Mouse (Mus musculus): ENCODE results near the gene Gosr1. TPM values are rescaled to one million over a fixed set of nuclear protein-coding genes. Genes with fewer than 3 reads are reported as not detected.

Gosr1 gene
- polyA plus RNA-seq, 1 experiment from 2014 or later: 39.6 TPM

DNA sequence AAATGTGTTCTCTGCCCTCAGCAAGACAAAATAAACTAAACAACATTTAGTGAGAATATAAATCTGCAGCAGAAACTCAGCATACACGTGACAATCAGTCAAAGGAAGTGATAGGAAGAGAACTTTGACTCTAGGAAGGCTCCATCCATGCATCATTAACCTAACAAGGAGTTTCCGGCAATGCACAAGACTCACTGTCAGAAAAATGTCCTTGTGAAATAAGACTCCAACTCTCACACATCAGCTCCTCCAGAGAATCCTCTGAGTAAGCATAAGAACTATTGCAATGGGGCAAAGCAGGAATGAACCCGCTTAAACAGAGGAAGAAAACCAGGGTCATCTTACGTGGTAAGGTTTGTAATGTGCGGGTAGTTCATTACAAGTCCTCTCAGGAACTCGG lies 33.9 kb upstream of the Gosr1 start:
- H3K4me2 ChIP-seq (ENCODE audit: low read depth, low read length): no peak overlapping the region
- H3K36me3 ChIP-seq (ENCODE audit: control insufficient read depth, insufficient read depth, low read length): peaks cover 62% of the 10 kb centered on the region
- H3K27ac ChIP-seq (replicated peaks; ENCODE audit: low read depth, low read length): no peak overlapping the region
- DNase-seq (ENCODE audit: low spot score) (no peak), ATAC-seq (ENCODE audit: low read depth) (no peak)
- H3K9me3 ChIP-seq (ENCODE audit: control insufficient read depth, low read length): no peaks in the 10 kb centered on the region
- no peak overlapping the region for H3K9ac ChIP-seq (ENCODE audit: low read depth, low read length)
- no peak overlapping the region for H3K4me3 ChIP-seq (ENCODE audit: low read depth, low read length)
- H3K27me3 ChIP-seq (replicated peaks; ENCODE audit: control insufficient read depth, insufficient read depth, low read length): no peaks in the 10 kb centered on the region
- 86% methylated on average over 6 of the region's 6 CpGs for WGBS
- no peaks in the 10 kb centered on the region for H3K4me1 ChIP-seq (ENCODE audit: control insufficient read depth, insufficient read depth, low read length)

DNA sequence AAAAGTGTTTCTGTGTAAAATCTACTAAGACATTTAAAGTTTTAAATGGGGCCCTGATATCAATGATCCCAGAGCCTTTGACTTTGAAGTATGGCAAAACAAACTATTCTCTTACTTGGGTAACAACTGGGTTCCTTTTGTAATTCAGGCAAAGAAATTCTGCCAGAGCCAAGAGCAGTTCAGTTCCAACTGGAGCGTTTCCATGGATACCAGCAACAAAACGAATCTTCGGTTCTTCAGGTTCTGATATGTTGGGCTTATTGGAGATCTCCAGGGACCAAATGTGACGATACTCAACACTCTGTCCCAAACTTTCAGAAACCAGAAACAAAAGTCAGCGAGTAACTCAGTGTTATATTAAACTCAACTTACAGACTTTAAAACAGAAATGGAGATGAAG lies 31.9 kb upstream of the Gosr1 start:
- H3K36me3 ChIP-seq (ENCODE audit: control insufficient read depth, insufficient read depth, low read length): peaks cover 68% of the 10 kb centered on the region
- no peaks in the 10 kb centered on the region for H3K27me3 ChIP-seq (replicated peaks; ENCODE audit: control insufficient read depth, insufficient read depth, low read length)
- H3K4me2 ChIP-seq (ENCODE audit: low read depth, low read length): no peak overlapping the region
- DNase-seq (ENCODE audit: low spot score): no peak
- 91% methylated on average over 5 of the region's 5 CpGs for WGBS
- H3K27ac ChIP-seq (replicated peaks; ENCODE audit: low read depth, low read length): no peak overlapping the region
- ATAC-seq (ENCODE audit: low read depth): no peak
- no peak overlapping the region for H3K4me3 ChIP-seq (ENCODE audit: low read depth, low read length)
- no peaks in the 10 kb centered on the region for H3K4me1 ChIP-seq (ENCODE audit: control insufficient read depth, insufficient read depth, low read length)
- H3K9me3 ChIP-seq (ENCODE audit: control insufficient read depth, low read length): no peaks in the 10 kb centered on the region
- no peak overlapping the region for H3K9ac ChIP-seq (ENCODE audit: low read depth, low read length)

DNA sequence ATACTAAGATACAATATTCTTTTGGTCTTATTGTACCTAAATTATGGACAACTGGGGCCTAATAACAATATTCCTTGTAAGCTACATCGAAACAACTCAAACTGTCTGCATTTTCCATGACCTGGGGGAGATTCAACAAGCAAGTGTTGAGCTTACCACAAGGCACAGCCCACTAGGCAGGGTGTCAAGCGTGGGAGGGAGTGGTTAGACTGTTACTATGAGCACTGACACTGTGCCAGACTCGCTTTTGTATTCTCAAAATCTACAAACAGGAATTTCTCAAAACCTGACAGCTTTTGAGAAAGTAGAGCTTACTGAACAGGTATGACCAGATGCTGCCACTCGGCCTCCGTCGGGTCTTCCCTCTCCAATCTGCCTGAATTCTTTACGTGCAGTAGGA lies 28.0 kb upstream of the Gosr1 start:
- Histone ChIP-seq H3K27me3 (replicated peaks; ENCODE audit: control insufficient read depth, insufficient read depth, low read length) (no peaks in the 10 kb centered on the region), H3K4me1 (ENCODE audit: control insufficient read depth, insufficient read depth, low read length) (no peaks in the 10 kb centered on the region), H3K4me3 (ENCODE audit: low read depth, low read length) (no peak overlapping the region), H3K9ac (ENCODE audit: low read depth, low read length) (no peak overlapping the region), H3K27ac (replicated peaks; ENCODE audit: low read depth, low read length) (no peak overlapping the region), H3K4me2 (ENCODE audit: low read depth, low read length) (no peak overlapping the region), H3K9me3 (ENCODE audit: control insufficient read depth, low read length) (no peaks in the 10 kb centered on the region), H3K36me3 (ENCODE audit: control insufficient read depth, insufficient read depth, low read length) (peaks cover 52% of the 10 kb centered on the region)
- ATAC-seq (ENCODE audit: low read depth) (peak; percentile 70; the same call in 1 of the 2 replicates), DNase-seq (ENCODE audit: low spot score) (peak; percentile 82)
- 87% methylated on average over 7 of the region's 7 CpGs for WGBS

DNA sequence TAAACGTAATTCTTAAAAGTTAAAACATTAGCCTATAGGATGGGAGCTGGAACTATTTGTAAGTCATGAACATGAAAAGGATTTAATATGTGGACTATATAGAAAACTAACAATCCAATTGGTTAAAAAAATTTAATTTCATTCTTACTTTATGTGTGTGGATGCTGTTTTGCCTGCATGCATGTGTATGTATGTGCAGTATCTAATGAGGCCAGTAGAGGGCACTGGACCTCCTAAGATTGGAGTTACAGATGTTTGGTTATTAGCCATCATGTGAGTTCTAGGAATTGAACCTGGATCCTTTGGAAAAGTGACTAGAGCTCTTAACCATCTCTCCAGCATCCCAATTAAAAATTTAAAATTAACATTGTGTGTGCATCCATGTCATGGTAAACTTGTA lies 25.9 kb upstream of the Gosr1 start:
- ATAC-seq (ENCODE audit: low read depth) (no peak), DNase-seq (ENCODE audit: low spot score) (peak; percentile 74)
- Histone ChIP-seq H3K27ac (replicated peaks; ENCODE audit: low read depth, low read length) (no peak overlapping the region), H3K4me3 (ENCODE audit: low read depth, low read length) (no peak overlapping the region), H3K4me1 (ENCODE audit: control insufficient read depth, insufficient read depth, low read length) (no peaks in the 10 kb centered on the region), H3K9ac (ENCODE audit: low read depth, low read length) (no peak overlapping the region), H3K9me3 (ENCODE audit: control insufficient read depth, low read length) (no peaks in the 10 kb centered on the region), H3K4me2 (ENCODE audit: low read depth, low read length) (no peak overlapping the region), H3K27me3 (replicated peaks; ENCODE audit: control insufficient read depth, insufficient read depth, low read length) (no peaks in the 10 kb centered on the region), H3K36me3 (ENCODE audit: control insufficient read depth, insufficient read depth, low read length) (peaks cover 62% of the 10 kb centered on the region)
- 88% methylated on average over 1 of the region's 1 CpGs for WGBS

DNA sequence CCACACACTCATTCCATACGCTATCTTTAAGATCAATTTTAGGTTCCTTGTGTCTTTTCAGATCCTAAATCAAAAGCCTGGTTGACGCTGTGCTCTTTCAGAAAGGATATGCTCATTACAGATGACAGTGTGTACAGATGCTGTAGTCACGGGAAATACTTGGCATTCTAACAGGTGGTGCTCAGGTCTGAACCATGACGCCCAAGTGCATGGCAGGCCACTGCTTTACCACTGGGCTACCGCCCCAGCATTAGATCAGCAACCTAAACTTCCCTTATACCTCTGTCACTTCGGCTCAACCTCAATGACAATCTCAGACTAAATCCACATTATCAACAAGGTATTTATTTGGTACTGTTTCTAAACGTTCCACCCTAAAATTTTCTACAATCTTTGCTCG lies 12.2 kb upstream of the Gosr1 start:
- DNase-seq (ENCODE audit: low spot score) (no peak), ATAC-seq (ENCODE audit: low read depth) (no peak)
- no peak overlapping the region for H3K9ac ChIP-seq (ENCODE audit: low read depth, low read length)

DNA sequence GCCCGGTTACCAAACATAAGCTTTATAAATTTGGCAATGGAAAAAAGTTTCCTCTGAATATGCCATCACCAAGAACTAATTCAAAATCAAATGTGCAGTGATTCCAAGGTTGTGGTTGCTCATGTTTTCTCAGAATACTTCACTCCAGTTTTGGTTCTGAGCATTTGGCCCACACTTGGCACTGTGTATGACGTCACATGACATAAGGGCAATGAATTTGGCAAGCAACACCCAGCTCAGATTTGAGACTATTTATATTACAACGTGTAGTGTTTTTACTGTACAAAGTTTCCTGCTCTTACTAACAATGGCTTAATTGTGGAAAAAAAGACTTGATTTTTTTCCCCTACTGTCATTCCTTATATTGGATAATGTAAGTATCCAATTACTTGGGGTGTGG lies 10.4 kb upstream of the Gosr1 start:
- no peaks in the 10 kb centered on the region for H3K27me3 ChIP-seq (replicated peaks; ENCODE audit: control insufficient read depth, insufficient read depth, low read length)
- H3K27ac ChIP-seq (replicated peaks; ENCODE audit: low read depth, low read length): no peak overlapping the region; the same call in 1 of the 2 replicates
- no peaks in the 10 kb centered on the region for H3K4me1 ChIP-seq (ENCODE audit: control insufficient read depth, insufficient read depth, low read length)
- no peak for ATAC-seq (ENCODE audit: low read depth)
- no peak overlapping the region for H3K4me2 ChIP-seq (ENCODE audit: low read depth, low read length)
- H3K4me3 ChIP-seq (ENCODE audit: low read depth, low read length): no peak overlapping the region
- H3K36me3 ChIP-seq (ENCODE audit: control insufficient read depth, insufficient read depth, low read length): no peaks in the 10 kb centered on the region
- no peaks in the 10 kb centered on the region for H3K9me3 ChIP-seq (ENCODE audit: control insufficient read depth, low read length)
- H3K9ac ChIP-seq (ENCODE audit: low read depth, low read length): no peak overlapping the region
- peak; percentile 39 for DNase-seq (ENCODE audit: low spot score)
- WGBS: 54% methylated on average over 3 of the region's 3 CpGs

More for the DNA sequence above, 12.2 kb upstream of the Gosr1 start:
- H3K9me3 ChIP-seq (ENCODE audit: control insufficient read depth, low read length): no peaks in the 10 kb centered on the region
- no peak overlapping the region for H3K4me3 ChIP-seq (ENCODE audit: low read depth, low read length)
- no peaks in the 10 kb centered on the region for H3K4me1 ChIP-seq (ENCODE audit: control insufficient read depth, insufficient read depth, low read length)
- WGBS: 81% methylated on average over 8 of the region's 8 CpGs
- peaks cover 10% of the 10 kb centered on the region; the same call in 1 of the 2 replicates for H3K36me3 ChIP-seq (ENCODE audit: control insufficient read depth, insufficient read depth, low read length)
- no peaks in the 10 kb centered on the region for H3K27me3 ChIP-seq (replicated peaks; ENCODE audit: control insufficient read depth, insufficient read depth, low read length)
- no peak overlapping the region for H3K27ac ChIP-seq (replicated peaks; ENCODE audit: low read depth, low read length)
- H3K4me2 ChIP-seq (ENCODE audit: low read depth, low read length): no peak overlapping the region

DNA sequence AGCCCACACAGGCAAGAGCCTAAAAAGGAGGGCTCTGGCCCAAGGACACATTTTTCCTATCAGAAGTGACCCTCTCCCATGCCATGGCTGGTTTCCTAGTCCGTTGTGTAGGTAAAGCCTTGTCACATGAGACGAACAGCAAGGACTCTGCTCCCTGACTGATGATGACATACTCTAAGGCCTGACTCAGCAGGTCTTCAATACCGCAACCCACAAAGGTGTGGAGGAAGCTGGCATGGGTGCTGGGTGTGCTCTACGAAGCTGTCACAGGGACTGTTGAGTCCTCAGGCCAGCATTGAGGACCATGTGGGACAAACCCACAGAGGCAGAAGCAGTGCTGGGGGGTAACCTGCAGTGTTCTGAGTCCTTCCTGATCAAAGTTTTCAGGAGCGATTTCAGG lies 7.2 kb upstream of the Gosr1 start:
- H3K27ac ChIP-seq (replicated peaks; ENCODE audit: low read depth, low read length): no peak overlapping the region
- no peak for DNase-seq (ENCODE audit: low spot score)
- WGBS: 90% methylated on average over 5 of the region's 5 CpGs
- no peak overlapping the region for H3K4me2 ChIP-seq (ENCODE audit: low read depth, low read length)
- H3K4me1 ChIP-seq (ENCODE audit: control insufficient read depth, insufficient read depth, low read length): no peaks in the 10 kb centered on the region
- no peaks in the 10 kb centered on the region for H3K36me3 ChIP-seq (ENCODE audit: control insufficient read depth, insufficient read depth, low read length)
- no peaks in the 10 kb centered on the region for H3K9me3 ChIP-seq (ENCODE audit: control insufficient read depth, low read length)
- no peaks in the 10 kb centered on the region for H3K27me3 ChIP-seq (replicated peaks; ENCODE audit: control insufficient read depth, insufficient read depth, low read length)
- no peak for ATAC-seq (ENCODE audit: low read depth)
- H3K9ac ChIP-seq (ENCODE audit: low read depth, low read length): no peak overlapping the region
- no peak overlapping the region for H3K4me3 ChIP-seq (ENCODE audit: low read depth, low read length)

DNA sequence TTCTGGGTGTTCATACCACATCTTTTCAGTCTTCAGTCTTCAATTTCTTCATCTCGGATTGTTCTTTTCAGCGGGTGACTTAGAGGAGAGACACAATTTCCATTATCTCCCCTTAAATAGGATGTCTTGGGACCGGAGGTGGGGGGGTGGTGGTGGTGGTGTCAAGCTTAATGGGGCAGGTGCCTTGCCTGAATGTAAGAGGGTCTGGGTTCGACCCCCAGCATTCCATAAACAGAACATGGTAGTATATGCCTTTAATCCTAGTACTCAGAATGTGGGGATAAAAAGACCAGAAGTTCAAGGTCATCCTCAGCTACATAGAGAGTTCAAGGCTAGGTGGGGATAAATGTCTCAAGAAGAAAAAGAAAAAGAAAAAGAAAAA lies 353 bp upstream of the Gosr1 start:
- Histone ChIP-seq H3K27me3 (replicated peaks; ENCODE audit: control insufficient read depth, insufficient read depth, low read length) (no peaks in the 10 kb centered on the region), H3K27ac (replicated peaks; ENCODE audit: low read depth, low read length) (no peak overlapping the region), H3K9me3 (ENCODE audit: control insufficient read depth, low read length) (no peaks in the 10 kb centered on the region), H3K9ac (ENCODE audit: low read depth, low read length) (peak overlapping the region; percentile 86; the same call in 1 of the 2 replicates), H3K4me1 (ENCODE audit: control insufficient read depth, insufficient read depth, low read length) (peaks cover 4% of the 10 kb centered on the region; the same call in 1 of the 2 replicates), H3K4me2 (ENCODE audit: low read depth, low read length) (peak overlapping the region; percentile 36), H3K36me3 (ENCODE audit: control insufficient read depth, insufficient read depth, low read length) (peaks cover 20% of the 10 kb centered on the region), H3K4me3 (ENCODE audit: low read depth, low read length) (peak overlapping the region; percentile 62; the same call in 1 of the 2 replicates)
- 18% methylated on average over 4 of the region's 4 CpGs for WGBS
- no peak for DNase-seq (ENCODE audit: low spot score)
- ATAC-seq (ENCODE audit: low read depth): no peak

DNA sequence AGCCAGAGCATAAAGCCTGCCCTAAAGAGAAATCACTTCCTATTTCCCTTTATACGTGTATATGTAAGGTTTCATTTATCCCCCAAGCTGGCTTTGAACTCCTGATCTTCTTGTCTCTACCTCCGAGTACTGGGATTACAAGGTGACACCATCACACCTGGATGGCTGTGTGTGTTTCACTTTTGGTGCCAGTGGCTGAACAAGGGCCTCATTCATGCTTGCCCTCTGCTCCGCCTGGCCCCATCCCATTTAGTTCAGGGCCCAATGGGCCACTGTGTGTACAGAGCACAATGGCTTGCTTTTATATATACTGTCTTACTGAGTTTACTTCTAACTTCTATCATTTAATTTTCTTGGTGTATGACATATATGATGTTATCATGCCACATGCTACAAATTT lies 11.1 kb downstream of the Gosr1 start:
- 76% methylated on average over 3 of the region's 3 CpGs for WGBS

More for the DNA sequence above, 11.1 kb downstream of the Gosr1 start:
- no peaks in the 10 kb centered on the region for H3K9me3 ChIP-seq (ENCODE audit: control insufficient read depth, low read length)
- no peak overlapping the region for H3K4me3 ChIP-seq (ENCODE audit: low read depth, low read length)
- no peaks in the 10 kb centered on the region for H3K27me3 ChIP-seq (replicated peaks; ENCODE audit: control insufficient read depth, insufficient read depth, low read length)
- no peaks in the 10 kb centered on the region for H3K4me1 ChIP-seq (ENCODE audit: control insufficient read depth, insufficient read depth, low read length)
- DNase-seq (ENCODE audit: low spot score) (no peak), ATAC-seq (ENCODE audit: low read depth) (no peak)
- H3K36me3 ChIP-seq (ENCODE audit: control insufficient read depth, insufficient read depth, low read length): peaks cover 71% of the 10 kb centered on the region
- H3K27ac ChIP-seq (replicated peaks; ENCODE audit: low read depth, low read length): no peak overlapping the region
- H3K9ac ChIP-seq (ENCODE audit: low read depth, low read length): no peak overlapping the region
- H3K4me2 ChIP-seq (ENCODE audit: low read depth, low read length): no peak overlapping the region
